Mouse (Mus musculus) CH12.LX (cell line): Measurements from ENCODE around the gene Xpnpep3. TPM values are rescaled to one million over a fixed set of nuclear protein-coding genes. Genes with fewer than 3 reads are reported as not detected.

Source experiments
- DNase-seq: peaks from one replicate; pipeline ENCODE4 v3.0.0-alpha.2; 2013; ENCODE audit errors: extremely low read depth
- H3K27ac ChIP-seq: 2 replicates; pipeline ENCODE4 v1.5.1; 2012; ENCODE audit warnings: low read depth, mild to moderate bottlenecking, control low read depth, moderate library complexity; ENCODE audit not compliant: insufficient read depth
- H3K27me3 ChIP-seq: replicated peaks from 2 replicates; pipeline ENCODE3; 2012; ENCODE audit warnings: inconsistent platforms
- H3K36me3 ChIP-seq, 2 experiments: replicated peaks in 1 of 2; 2 replicates each; pipeline versions ENCODE3 to v1.6.1; 2012; ENCODE audit warnings: inconsistent platforms in 1 of 2, low read length in 1 of 2, mild to moderate bottlenecking in 1 of 2, mixed read lengths in 1 of 2, moderate library complexity in 1 of 2; ENCODE audit not compliant: control insufficient read depth in 1 of 2, insufficient read depth in 1 of 2
- H3K4me1 ChIP-seq, 2 experiments: 2 replicates each; pipeline ENCODE4 v1.6.1; 2012; ENCODE audit warnings: inconsistent platforms in 1 of 2, moderate library complexity in 1 of 2; ENCODE audit not compliant: insufficient read depth in 2 of 2, control insufficient read depth in 1 of 2
- H3K4me2 ChIP-seq: 2 replicates; pipeline ENCODE4 v1.6.1; 2012; ENCODE audit warnings: low read depth, mild to moderate bottlenecking, control low read depth; ENCODE audit not compliant: poor library complexity, insufficient read depth, severe bottlenecking
- H3K4me3 ChIP-seq, 3 experiments: fragments of 150-350 bp in 1 of 3; sonication (generic) in 1 of 3; replicated peaks in 1 of 3; 2 replicates each; pipeline versions ENCODE3 to v1.5.1; 2011 to 2012; ENCODE audit warnings: low read depth in 2 of 3, low read length in 2 of 3, mild to moderate bottlenecking in 2 of 3, moderate library complexity in 2 of 3, control low read depth in 1 of 3, improper control_type of control experiment in 1 of 3, inconsistent platforms in 1 of 3, mixed read lengths in 1 of 3; ENCODE audit not compliant: poor library complexity in 1 of 3
- H3K79me2 ChIP-seq: replicated peaks from 2 replicates; pipeline ENCODE4 v1.6.1; 2012; ENCODE audit warnings: mild to moderate bottlenecking, moderate library complexity; ENCODE audit not compliant: control insufficient read depth, poor library complexity, insufficient read depth, severe bottlenecking; ENCODE audit errors: extremely low read depth
- H3K9ac ChIP-seq: 2 replicates; pipeline ENCODE4 v1.6.1; 2012; ENCODE audit warnings: low read depth, mild to moderate bottlenecking, control low read depth, moderate library complexity; ENCODE audit not compliant: insufficient read depth
- H3K9me3 ChIP-seq: replicated peaks from 2 replicates; pipeline ENCODE3; 2012; ENCODE audit warnings: low read length, inconsistent platforms, mixed read lengths
- CHD2 ChIP-seq: IDR thresholded peaks from 2 replicates; pipeline ENCODE4 v1.6.1; 2011; ENCODE audit warnings: low read length, improper control_type of control experiment
- CTCF ChIP-seq, 2 experiments: IDR thresholded peaks in 1 of 2; conservative IDR thresholded peaks in 1 of 2; 2 replicates each; pipeline ENCODE4 v1.5.1; 2011 to 2012; ENCODE audit warnings: low read depth in 2 of 2, low read length in 2 of 2, improper control_type of control experiment in 1 of 2, inconsistent platforms in 1 of 2, mild to moderate bottlenecking in 1 of 2, moderate library complexity in 1 of 2
- E2F4 ChIP-seq: IDR thresholded peaks from 2 replicates; pipeline ENCODE4 v1.6.1; 2011; ENCODE audit warnings: low read depth, low read length, improper control_type of control experiment; ENCODE audit not compliant: insufficient replicate concordance
- EP300 ChIP-seq: IDR thresholded peaks from 2 replicates; pipeline ENCODE4 v1.6.1; 2011; ENCODE audit warnings: low read length, improper control_type of control experiment
- KAT2A ChIP-seq: IDR thresholded peaks from 2 replicates; pipeline ENCODE4 v1.6.1; 2012; ENCODE audit warnings: low read length, improper control_type of control experiment, inconsistent platforms; ENCODE audit not compliant: insufficient replicate concordance
- NRF1 ChIP-seq: IDR thresholded peaks from 2 replicates; pipeline ENCODE4 v1.6.1; 2014; ENCODE audit warnings: low read depth, mild to moderate bottlenecking, inconsistent platforms, low read length, improper control_type of control experiment, moderate library complexity
- PAX5 ChIP-seq: IDR thresholded peaks from 2 replicates; pipeline ENCODE4 v1.6.1; 2012; ENCODE audit warnings: low read length, inconsistent platforms, mixed read lengths
- RAD21 ChIP-seq: IDR thresholded peaks from 2 replicates; pipeline ENCODE4 v1.6.1; 2011; ENCODE audit warnings: low read depth, mild to moderate bottlenecking, low read length, improper control_type of control experiment, moderate library complexity
- RCOR1 ChIP-seq: conservative IDR thresholded peaks from 2 replicates; pipeline ENCODE4 v1.6.1; 2012; ENCODE audit warnings: low read depth, mild to moderate bottlenecking, inconsistent platforms, low read length, improper control_type of control experiment
- SMC3 ChIP-seq: IDR thresholded peaks from 2 replicates; pipeline ENCODE4 v1.6.1; 2011; ENCODE audit warnings: low read depth, low read length, improper control_type of control experiment
- TCF12 ChIP-seq: IDR thresholded peaks from 2 replicates; pipeline ENCODE4 v1.6.1; 2014; ENCODE audit warnings: low read depth, mild to moderate bottlenecking, inconsistent platforms, low read length, improper control_type of control experiment
- USF1 ChIP-seq: IDR thresholded peaks from 2 replicates; pipeline ENCODE4 v1.6.1; 2014; ENCODE audit warnings: low read depth, mild to moderate bottlenecking, inconsistent platforms, low read length, improper control_type of control experiment
- dilution Hi-C: fragments of 300-500 bp; cut with MboI; formaldehyde crosslinking; loops from 2 replicates; pipeline ENCODE4 v1.14.3; 2020; ENCODE audit warnings: low sequenced_read_pairs; ENCODE audit not compliant: extremely low pct_unique_long_range_greater_than_20kb, extremely low pct_ligation_motif_present
- in situ Hi-C: fragments of 300-500 bp; cut with MboI; formaldehyde crosslinking; loops from 3 replicates; pipeline ENCODE4 v1.14.3; 2019; ENCODE audit warnings: low sequenced_read_pairs, low pct_ligation_motif_present, low pct_unique_long_range_greater_than_20kb, mixed read lengths
- polyA plus RNA-seq: library from polyadenylated mRNA; unstranded; fragments of >175 nt; gene quantifications from 2 replicates; pipeline ENCODE4 v1.2.1, GENCODE M21; 2012; ENCODE audit warnings: low read depth; ENCODE audit not compliant: insufficient read length
- total RNA-seq, 2 experiments: library from RNA; depleted of rRNA; stranded (reverse); fragments of 300-350 nt in 1 of 2; fragments of >200 nt in 1 of 2; gene quantifications; 2 replicates each; pipeline ENCODE4 v1.2.3; 2012 to 2014

Xpnpep3 gene
- total and polyA plus RNA-seq, 3 experiments: 4.3 to 6.0 (median 5.2) TPM

DNA sequence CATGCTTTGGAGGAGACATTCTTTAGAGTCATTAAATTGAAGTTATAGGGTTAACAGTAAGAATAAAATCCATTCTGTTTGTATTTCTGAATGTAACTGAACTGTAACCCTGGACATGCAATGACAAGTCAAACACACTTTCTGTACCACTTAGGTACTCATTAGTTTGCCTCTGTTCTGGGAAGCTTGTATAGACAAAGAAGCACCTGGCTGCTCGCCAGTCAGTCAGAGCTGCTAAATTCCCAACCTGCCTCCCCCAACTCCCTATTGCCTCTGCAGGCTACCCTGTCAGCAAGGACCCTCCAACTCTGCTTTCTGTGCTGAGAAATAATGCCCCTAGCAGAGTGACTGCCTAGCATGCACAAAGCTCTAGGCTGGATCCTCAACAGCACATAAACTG, 49.5 kb upstream of the Xpnpep3 start:
- no peak for TF ChIP-seq TCF12
- TF ChIP-seq CHD2: no peak
- TF ChIP-seq EP300: no peak
- no peak for TF ChIP-seq USF1
- TF ChIP-seq KAT2A: no peak
- in situ Hi-C loops: no loop called here
- H3K4me1 ChIP-seq: peaks cover 0 to 7% of the 10 kb centered on the region in 2 experiments; a peak in 1 of 4 replicates
- H3K4me3 ChIP-seq: no peak overlapping the region
- H3K9ac ChIP-seq: no peak overlapping the region
- H3K79me2 ChIP-seq: peaks cover 6% of the 10 kb centered on the region; the same call in 1 of the 2 replicates
- no peak overlapping the region for H3K27ac ChIP-seq
- peaks cover 3 to 44% of the 10 kb centered on the region in 2 experiments for H3K36me3 ChIP-seq
- H3K4me2 ChIP-seq: no peak overlapping the region
- dilution Hi-C loops: no loop called here
- no peaks in the 10 kb centered on the region for H3K9me3 ChIP-seq
- no peak for DNase-seq
- H3K27me3 ChIP-seq: no peaks in the 10 kb centered on the region

DNA sequence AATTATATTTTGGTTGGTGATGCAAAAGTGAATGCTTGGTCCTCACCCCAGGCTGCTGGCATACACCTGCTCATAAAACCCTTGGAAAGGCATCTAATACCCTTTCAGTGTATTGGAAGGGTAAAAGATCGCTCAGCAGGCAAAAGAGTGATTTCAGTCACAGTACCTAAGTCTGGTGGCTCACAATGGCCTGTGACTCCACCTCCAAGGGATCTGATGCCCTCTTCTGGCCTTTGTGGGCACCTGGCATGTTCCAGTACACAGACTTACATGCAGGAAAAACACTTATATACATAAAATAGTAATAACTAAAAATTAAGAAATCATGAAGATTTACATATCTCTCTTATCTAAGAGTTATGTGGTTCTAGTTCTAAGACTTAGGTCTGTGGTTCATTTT, 47.3 kb upstream of the Xpnpep3 start:
- Histone ChIP-seq H3K27ac (no peak overlapping the region), H3K36me3 (peaks cover 3 to 30% of the 10 kb centered on the region in 2 experiments), H3K9ac (no peak overlapping the region), H3K9me3 (no peaks in the 10 kb centered on the region), H3K79me2 (peaks cover 3% of the 10 kb centered on the region; the same call in 1 of the 2 replicates), H3K27me3 (no peaks in the 10 kb centered on the region), H3K4me2 (no peak overlapping the region), H3K4me3 (no peak overlapping the region), H3K4me1 (peaks cover 0 to 9% of the 10 kb centered on the region in 2 experiments; a peak in 1 of 4 replicates)
- peak; percentile 27 for DNase-seq
- TF ChIP-seq RAD21: peak; percentile 32
- no peak for TF ChIP-seq E2F4
- TF ChIP-seq NRF1: no peak
- peak in 1 of 2 experiments; percentile 45; a peak in 2 of 4 replicates for TF ChIP-seq CTCF (conservative IDR thresholded peaks at IDR 0.05 in 1 of 2, IDR thresholded peaks at IDR 0.05 in 1 of 2; ENCODE audit: low read depth in 2 of 2, low read length in 2 of 2)
- peak; percentile 28 for TF ChIP-seq SMC3
- dilution Hi-C loops: no loop called here
- in situ Hi-C loops: no loop called here

DNA sequence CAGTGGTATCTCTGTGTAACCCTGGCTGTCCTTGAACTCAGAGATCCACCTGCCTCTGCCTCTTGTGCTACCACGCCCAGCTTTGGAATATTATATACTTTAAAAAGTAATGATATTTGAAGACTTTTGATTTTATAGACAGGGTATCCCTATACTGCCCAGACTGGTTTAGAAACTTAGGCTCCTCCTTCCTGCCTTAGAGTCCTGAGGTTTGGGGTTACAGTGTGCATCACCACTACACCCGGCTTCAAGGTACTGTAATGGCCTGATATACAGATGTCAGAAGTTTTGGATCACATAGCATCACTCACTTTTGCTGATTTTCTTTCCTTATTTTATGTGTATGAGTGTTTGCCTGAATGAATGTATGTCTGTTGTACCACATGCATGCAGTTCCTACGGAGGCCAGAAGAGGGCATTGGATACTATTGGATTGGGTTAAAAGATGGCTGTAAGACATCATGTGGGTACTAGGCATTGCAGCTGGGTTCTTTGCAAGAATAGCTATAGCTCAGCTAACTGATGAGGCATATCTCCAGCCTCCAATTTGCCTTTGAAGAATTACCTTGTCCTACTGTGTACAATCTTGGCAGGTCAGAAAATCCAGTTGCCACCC, 44.7 kb upstream of the Xpnpep3 start:
- peak; percentile 74 for DNase-seq
- TF ChIP-seq RAD21 (peak; percentile 52), SMC3 (peak; percentile 32), CTCF (conservative IDR thresholded peaks at IDR 0.05 in 1 of 2, IDR thresholded peaks at IDR 0.05 in 1 of 2; ENCODE audit: low read depth in 2 of 2, low read length in 2 of 2) (peak; percentile 64 to 74; a peak in 3 of 4 replicates), RCOR1 (no peak), PAX5 (no peak)
- in situ Hi-C loops: no loop called here
- peaks cover 16% of the 10 kb centered on the region for H3K79me2 ChIP-seq
- peaks cover 4 to 23% of the 10 kb centered on the region in 2 experiments for H3K4me1 ChIP-seq
- peaks cover 3 to 27% of the 10 kb centered on the region in 2 experiments for H3K36me3 ChIP-seq
- no peak overlapping the region for H3K27ac ChIP-seq
- dilution Hi-C loops: no loop called here
- H3K4me2 ChIP-seq: no peak overlapping the region
- no peaks in the 10 kb centered on the region for H3K27me3 ChIP-seq
- no peak overlapping the region for H3K4me3 ChIP-seq
- H3K9ac ChIP-seq: no peak overlapping the region
- H3K9me3 ChIP-seq: no peaks in the 10 kb centered on the region
